Mouse (Mus musculus) gastrocnemius, adult 8-10 months (tissue): Measurements from ENCODE around the gene Chmp5. TPM values are rescaled to one million over a fixed set of nuclear protein-coding genes. Genes with fewer than 3 reads are reported as not detected.
"Not testable (repeated sequence)": the region's sequence is repeated elsewhere in the genome, so short reads cannot be mapped to it uniquely, and the experiment has no call there.

ENCODE experiments used
- DNase-seq, 2 experiments: peaks; one replicate each; pipeline ENCODE4 v3.0.0; 2022; ENCODE audit warnings: low spot score in 2 of 2
- total RNA-seq, 4 experiments: library from RNA; stranded (reverse); gene quantifications; 2 replicates each; pipeline ENCODE4 v1.2.4; 2022

The Chmp5 gene
- total RNA-seq, result 10 to 100 TPM; 20.6 to 21.7 (median 21.3) TPM

DNA sequence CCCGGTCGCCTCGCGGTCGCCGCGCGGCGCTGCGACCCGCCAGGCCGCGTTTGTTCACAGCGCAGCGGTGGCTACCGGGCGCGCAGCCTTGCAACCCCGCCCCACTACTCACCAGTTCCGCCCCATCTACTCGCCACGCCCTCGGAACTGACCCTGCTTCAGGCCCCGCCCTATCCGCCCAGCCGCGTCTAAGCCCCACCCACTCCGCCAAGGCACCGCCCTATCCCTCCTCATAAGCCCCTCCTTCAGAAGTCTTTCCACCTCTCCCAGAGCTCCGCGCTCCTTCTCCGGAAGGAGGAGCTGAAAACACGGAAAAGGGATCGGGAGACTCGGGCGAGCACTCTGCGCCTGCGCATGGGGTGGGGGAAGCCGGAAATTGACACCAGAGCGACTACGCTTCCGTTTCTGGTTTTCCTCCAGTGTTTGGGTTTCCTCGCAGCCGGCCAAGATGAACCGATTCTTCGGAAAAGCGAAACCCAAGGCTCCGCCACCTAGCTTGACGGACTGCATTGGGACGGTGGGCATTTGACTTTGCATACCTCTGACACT, at the start of gene Chmp5, which contains the start of gene Bag1:
TSS of gene Chmp5 (plus strand) at position 248 of the 549 bp plus-strand sequence.
TSS of gene Bag1 (minus strand) at position 135 of the 549 bp plus-strand sequence.
- peak; percentile 98 to 99 for DNase-seq

DNA sequence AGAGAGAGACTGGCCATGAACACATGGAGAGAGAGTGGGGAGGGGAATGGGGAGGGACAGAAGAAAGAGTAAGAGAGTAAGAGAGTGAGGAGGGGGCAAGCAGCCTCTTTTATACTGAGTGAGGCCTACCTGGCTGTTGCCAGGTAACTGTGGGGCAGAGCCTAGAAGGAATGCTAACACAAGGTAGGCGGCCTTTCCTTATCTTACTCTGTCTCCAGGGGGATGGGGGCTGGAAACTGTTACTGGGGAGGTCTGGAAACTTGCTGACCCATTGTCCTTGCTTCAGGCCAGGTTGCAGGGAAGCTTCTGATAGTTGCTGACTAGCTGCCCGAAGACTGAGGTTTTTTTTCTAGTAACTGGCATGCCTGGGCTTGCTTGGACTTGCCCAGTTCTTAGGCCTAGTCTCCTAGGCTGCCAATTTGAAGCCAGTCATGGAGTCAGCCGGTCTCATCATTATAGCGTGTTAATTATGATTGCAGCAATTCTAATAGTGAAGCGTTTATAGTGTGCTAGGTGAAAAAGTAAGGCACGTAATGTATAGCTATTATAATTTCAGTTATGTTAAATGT, 49.6 kb upstream of the Chmp5 start:
- DNase-seq, result no peak

DNA sequence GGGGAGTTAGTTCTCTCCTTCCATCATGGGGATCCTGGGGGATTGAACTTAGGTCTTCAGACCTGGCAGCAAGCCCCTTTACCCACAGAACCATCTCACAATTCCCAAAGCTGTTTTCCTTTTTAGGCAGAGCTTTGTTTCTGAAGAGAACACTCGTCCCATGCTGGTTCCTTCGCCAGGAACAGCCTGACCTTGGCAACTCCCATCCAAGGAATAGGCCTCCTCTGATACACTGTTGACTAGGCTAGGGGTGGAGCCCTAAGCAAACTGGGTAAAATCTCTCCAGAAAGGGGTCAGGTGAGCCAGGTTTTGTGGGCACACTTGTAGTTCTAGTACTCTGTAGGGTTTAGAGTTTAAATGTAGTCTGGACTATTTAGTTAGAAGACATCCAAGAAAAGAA, 48.9 kb upstream of the Chmp5 start:
- DNase-seq, result no peak

DNA sequence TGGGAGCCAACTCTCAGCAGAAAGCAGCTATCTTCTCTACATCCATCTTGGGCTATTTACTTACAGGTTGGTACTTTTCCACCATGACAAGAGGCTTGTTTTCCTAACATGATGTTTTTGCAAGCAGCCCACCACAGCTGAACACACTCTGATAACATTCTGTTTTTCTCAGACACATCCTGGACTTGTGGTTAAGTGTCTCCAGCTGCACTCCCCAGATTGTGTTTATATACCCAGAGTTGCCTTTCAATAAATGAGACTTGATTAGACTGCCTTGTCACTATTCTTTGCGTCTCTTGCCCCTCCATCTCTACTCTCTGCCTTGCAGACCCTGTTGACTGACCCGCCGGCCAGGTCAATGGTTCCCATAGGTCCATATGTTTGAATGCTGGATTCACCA, 48.1 kb upstream of the Chmp5 start:
- no peak for DNase-seq

DNA sequence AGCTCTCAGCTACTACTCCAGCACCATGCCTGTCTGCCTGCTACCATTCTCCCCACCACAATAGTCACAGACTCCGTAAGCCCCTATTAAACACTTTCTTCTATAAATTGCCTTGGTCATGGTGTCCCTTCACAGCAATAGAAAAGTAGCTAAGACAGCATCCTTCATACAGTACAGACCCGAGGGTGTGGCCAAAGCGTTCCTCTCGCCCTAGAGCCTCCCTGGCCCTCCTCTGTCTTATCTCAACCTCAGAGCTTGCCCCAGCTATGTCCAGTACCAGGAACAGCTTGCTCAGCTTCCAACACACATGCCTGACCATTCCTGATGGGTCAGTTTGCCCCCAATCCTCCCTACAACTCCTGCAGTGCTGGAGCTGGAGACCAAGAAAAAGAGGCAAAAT, 47.6 kb upstream of the Chmp5 start:
- DNase-seq, result no peak

DNA sequence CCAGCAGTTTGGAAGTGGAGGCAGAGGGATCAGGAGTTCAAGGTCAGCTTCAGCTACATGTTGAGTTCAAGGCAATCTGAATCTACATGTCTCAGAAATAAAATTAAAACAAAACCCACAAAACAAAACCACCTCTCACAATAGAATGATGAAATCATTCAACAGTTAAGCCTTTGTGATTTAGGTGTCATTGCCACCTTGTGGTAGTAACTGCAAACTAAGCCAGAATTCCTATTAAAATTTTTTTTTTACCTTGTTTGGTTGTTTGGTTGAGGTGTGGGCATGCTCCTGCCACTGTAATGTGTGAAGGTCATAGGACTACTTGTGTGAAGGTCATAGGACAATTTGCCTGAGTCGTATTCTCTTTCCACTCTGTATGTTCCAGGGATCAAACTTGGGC, 41.9 kb upstream of the Chmp5 start:
- DNase-seq, result no peak

DNA sequence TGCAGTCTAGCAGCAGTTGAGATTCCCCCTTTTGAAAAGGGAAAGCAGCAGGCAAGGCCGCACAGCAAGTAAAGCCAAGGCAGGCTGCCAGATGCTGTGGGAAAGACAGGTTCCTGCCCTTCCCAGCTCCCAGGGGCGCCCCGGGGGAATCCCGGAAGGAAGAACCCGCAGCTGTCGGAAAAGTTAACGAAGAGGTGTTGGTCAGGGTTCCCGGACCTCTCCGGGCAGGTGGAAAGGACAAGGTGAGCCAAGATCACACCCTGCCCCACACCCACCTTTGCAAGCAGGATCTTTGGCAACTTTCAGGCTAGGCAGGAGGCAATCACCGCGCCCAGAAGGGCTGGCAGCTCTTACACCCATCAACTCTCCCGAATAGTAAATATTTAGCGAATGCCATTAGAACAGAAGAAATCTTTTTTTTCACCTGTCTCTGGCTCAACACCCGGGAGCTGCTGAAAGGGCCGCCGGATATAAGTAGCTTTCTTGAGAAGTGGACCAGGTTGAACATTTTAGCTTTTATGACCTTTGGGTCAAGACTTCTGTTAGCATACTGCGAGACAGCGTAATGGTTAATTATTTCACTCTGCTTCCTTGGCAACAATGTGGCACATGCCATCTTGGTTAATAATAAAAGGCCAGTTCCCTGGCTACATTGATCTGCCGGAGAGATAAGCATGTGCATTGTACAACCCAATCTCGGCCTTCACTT, 39.8 kb upstream of the Chmp5 start:
- DNase-seq, result no peak

DNA sequence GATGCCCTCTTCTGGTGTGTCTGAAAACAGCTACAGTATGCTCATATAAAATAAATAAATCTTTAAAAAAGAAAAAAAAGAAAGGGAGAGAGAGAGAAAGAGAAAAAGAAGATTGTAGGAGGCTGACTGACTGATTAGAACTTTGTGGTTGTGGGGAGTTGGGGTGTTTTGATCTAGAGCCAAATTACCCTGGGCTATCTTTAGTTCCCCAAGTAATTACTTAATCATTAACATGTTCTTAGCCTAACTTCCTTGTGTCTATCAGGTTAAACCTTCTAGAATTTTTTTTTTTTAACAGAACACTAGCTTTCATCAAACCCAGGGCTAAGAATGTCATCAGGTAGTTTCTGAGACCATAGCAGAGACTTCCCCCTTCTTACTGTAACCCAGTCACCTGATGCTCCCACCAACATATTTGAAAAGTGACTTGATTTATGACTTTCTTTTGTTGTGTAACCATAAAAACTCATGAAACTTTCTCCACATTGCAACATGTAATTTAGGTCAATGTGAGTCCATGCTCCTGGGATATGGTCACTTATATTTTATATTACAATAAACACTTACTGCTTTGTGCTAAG, 33.8 kb upstream of the Chmp5 start:
- DNase-seq, result no peak

GRCm38 (mm10) chr4:40915947-40916346, 32.3 kb upstream of the Chmp5 start:
- DNase-seq, result no peak

- DNase-seq, result no peak
Measured at GRCm38 (mm10) chr4:40916592-40917155, 31.5 kb upstream of the Chmp5 start.

- no peak for DNase-seq
Measured at GRCm38 (mm10) chr4:40919785-40920184, 28.4 kb upstream of the Chmp5 start, which contains the start of gene Spink4. Spink4 (plus strand) TSS chr4:40920052.

GRCm38 (mm10) chr4:40920576-40920975, 27.6 kb upstream of the Chmp5 start:
- no peak for DNase-seq

DNA sequence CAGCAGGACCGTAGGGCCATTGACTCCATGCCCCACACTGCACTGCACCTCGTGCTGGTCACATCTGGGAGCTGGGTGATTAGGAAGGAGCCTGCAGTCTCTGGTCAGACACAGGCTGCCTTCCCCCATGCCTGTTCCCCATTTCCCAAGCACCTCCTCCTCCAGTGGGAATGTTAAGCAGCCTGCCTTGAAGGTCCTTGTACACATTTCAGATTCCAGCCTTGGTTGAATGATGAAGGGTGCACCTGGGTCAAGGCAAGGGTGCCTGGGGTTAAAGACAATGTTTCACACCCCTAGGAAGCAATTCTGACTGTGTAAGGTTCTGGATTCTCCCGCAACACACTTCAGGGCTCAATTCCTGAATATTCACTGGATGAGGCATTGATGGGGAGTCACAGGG, 26.9 kb upstream of the Chmp5 start:
- no peak for DNase-seq

DNA sequence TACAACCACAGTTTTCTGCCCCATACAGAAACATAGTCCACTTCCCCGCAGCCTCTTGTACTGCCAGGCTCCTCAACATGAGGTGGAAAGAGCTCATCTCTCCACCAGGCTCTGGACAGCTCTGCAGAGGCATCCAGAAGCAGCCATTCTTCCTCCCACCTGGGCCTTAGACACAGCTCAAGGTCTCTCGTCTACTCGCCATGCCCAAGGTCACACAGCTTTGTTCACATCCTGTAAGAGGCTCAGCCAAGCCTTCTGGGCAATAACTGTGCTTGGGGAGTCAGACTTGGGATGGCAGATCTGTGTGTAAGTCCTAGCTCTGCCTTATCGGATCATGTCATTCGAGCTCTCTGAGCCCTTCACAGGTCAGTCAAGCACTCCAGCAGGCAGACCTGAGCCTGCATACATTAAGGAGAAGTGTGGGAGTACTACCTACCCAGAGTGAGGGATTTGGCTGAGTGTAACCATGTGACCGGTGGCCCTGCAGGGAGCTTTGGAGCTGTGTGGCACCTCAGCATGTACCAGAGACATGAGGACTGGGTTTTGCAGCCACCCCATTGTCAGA, 25.0 kb upstream of the Chmp5 start:
- no peak for DNase-seq

DNA sequence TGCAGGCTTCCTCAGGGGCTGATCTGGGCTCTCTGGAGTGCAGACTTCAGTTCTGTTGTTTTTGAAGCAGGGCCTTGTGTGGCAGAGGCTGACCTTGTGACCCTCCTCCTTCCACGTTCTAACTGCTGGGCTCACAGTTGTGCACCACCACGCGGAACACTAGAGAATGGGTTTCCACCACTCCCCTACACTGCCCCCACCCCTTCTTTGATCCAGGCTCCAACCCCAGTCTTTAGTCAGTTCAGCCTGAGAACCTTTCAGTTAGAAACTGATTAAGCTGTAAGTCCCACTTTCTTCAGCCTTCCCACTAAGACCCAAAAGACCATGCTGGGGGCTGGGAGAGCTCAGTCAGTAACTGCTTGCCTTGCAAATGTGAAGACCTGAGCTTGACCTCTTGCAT, 22.6 kb upstream of the Chmp5 start:
- DNase-seq, result no peak

- no peak for DNase-seq
Measured at GRCm38 (mm10) chr4:40929046-40929445, 19.2 kb upstream of the Chmp5 start.

GRCm38 (mm10) chr4:40933694-40934093, 14.5 kb upstream of the Chmp5 start:
- no peak for DNase-seq

DNA sequence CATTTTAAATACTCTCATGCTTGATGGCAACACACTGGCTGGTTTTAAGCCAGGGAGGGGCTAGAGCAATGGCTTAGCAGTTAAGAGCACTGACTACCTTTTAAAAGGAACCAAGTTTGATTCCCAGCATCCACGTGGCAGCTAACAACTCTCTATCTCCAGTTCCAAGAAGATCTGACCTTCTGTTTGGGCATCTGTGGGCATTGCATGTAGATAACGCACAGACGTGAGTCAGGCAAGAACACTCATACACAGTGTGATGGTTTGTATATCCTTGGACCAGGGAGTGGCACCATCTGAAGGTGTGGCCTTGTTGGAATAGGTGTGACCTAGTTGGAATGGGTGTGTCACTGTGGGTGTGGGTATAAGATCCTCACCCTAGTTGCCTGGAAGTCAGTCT, 13.8 kb upstream of the Chmp5 start:
- DNase-seq, result not testable (repeated sequence)

- no peak for DNase-seq
Measured at GRCm38 (mm10) chr4:40936175-40936839, 11.9 kb upstream of the Chmp5 start.

DNA sequence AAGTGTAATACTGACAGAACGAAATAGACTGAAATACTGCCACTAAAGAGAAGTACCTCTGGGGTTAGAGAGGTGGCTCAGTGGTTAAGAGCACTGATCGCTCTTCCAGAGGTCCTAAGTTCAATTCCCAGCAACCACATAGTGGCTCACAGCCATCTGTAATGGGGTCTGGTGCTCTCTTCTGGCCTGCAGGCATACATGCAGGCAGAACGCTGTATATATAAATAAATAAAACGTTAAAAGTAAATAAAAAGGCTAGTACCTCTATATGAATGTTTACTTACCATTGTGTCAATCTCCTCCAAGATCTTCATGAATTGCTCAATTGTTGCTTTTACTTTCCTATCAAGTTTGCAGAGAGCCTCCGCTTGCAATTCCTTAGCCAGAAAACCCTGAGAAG, 9.4 kb upstream of the Chmp5 start:
- DNase-seq, result no peak

DNA sequence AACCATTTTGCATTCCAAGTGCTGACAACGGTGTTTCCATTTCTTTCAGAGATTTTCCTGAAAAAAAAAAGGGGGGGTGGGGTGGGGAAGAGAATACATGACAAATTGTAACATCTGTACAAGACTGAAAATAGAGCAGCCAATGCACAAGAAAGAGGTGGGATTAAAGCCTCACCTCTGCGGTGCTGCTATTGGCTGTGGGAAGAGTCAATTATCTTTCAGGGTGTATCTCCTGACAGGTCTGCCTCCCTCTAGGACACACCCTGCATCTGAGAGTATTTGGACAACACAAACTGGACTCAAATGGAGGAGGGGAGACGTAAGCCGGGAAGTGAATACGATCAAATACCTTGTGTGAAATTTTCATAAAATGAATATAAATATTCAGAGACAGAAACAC, 4.6 kb upstream of the Chmp5 start:
- DNase-seq, result no peak
